Mouse (Mus musculus) brain, adult 2 months (tissue): ENCODE data around the gene 1700024P04Rik.
"Not testable (repeated sequence)": the region's sequence is repeated elsewhere in the genome, so short reads cannot be mapped to it uniquely, and the experiment has no call there.

Experiments used
- DNase-seq: peaks from one replicate; pipeline ENCODE4 v3.0.0; 2011; ENCODE audit warnings: low read depth, low spot score

Gene 1700024P04Rik

DNA sequence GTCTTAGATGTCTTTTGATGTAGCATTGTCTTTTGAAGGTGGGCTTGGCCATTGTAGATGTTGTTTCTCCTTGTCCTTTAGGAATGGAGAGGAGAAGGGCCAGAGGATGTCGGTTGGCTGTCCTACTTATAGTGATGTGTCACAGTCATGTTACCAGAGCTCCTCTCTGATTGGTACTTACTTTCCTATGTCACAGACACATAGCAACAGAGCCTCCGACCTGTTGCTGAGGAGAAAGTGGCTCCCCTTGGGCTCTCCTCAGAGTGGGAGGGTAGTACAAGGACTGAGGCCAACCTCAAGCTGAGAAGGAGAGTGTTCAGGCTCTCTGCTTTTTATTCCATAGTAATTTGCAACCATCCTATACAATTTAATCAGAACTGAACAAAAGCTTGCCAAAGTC is at the start of gene 1700024P04Rik:
1700024P04Rik (minus strand) TSS at position 101 of the 400 bp plus-strand sequence.
- DNase-seq = no peak

DNA sequence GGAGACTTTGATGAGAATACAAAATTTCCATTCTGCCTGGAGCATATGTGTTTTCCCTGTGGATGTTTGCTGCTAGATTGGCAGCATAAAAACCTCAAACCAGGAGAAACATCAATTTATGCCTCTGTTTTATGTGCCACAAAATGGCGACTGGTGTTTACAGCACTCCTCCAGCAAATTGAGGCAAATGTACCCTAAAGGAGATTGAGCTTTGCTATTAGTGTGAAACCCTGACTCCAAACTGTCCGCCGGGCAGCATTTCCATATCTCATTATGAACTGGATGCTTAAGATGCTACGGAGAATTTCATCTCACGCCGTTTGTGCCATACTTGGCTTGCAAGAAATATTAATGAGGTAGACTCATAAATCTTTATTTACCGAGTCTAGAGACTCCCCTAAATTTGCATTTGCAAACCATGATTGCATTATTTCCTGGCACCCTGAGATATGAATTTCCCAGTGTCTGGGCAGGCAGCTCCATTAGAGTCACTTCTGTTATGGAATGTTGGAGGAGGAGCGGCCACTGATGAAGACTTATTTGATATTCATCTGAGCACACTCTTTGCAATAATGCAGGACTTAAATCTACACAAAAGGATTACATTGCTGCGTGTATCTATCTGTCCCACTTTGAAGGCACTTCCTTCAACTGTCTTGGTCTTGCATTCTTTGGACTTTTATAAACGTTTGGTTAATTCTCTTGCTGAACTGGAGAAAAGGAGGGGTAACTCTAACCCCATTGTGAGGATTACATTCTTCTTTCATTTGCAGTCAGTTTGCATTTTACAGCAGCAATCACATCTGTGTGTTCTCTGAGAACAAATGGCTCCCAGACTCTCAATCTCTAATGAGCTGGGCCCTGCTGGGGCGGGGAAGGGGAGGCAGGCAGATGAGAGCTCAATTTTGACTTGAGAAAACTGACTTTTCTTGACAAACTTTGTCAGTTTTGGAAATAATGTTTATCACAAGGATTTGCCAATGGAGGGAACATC is 47.2 kb upstream of the 1700024P04Rik start:
- no peak for DNase-seq

DNA sequence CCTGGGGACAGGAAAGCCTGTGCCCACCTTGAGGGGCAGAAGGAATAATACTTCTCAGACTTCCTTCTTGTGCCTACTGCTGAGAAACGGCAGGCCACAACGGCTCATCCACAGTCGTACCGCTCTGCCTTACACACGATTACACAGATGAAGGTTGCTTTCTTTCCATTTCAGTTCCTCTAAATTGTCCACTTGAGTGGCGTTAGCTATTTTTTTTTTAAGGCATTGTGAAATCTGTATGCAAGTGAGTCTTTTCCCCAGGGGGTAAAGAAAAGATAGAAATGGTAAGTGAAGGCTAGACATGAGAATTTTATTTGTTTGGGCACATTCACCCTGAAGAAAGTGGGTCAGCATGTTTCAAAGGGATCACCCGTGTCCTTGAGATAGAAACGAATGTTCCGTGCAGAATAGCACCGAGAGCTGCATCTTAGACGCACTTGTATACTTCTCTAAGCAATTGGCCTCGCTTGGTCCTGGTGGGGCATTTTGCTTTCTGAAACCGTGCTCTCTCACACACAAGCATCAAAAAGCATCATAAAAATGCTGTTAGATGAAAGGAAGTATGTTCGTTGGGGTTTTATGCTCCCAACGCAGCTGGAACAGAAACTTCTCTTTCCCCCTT is 46.3 kb upstream of the 1700024P04Rik start:
- DNase-seq = no peak

DNA sequence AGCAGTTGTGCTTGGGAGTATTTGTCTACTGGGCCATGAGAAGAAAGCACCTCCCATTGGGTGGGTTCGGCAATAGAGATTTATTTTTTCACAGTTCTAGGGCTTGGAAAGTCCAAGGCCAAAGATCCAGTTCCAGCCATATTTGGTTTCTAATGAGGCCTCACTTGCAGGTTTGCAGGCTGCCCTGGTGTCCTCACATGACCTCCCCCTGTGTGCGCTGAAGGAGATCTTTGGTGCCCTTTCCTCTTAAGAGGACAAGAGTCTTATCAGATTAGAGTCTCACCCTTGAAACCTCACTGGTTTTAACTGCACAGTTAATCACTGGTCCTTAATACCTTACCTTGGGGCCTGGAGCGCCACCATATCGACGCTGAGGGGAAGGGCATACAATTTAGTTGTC is 40.9 kb upstream of the 1700024P04Rik start:
- no peak for DNase-seq

DNA sequence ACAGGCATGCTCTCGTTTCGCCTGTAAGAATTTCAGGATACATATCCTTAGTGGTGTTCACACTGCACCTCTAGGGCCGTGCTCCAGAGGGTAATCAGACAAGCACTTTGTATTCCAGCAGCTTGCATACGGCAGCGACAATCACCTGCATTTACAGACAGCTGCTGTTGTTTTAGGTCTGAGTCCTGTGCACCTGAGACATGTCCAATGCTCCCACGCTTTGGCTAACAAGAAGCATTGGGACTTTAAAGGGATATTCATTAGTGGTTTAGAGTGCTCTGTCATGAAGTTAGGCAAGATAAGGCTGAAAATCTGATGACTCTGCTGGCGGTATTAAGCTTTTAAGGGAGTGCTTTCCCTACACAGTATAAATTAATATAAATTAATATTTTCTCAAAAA is 37.7 kb upstream of the 1700024P04Rik start:
- DNase-seq = no peak

DNA sequence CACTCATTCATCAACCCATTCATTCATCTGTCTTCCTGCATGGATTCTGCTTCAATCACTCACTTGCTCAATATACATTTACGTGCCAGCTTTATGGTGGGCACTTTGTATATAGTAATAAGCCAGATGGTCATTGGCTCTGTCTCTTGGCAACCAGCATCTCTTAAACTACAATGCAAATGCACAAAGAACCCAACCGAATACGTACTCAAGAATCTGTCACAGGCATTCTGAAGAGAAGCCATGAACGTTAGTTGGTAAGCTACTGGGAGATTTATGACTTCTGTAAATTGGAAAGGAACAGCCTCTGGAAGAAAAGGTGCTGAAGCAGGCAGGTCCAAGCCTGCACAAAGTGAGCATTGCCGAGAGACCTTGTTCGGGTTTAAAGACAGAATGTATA is 36.8 kb upstream of the 1700024P04Rik start:
- DNase-seq = no peak

DNA sequence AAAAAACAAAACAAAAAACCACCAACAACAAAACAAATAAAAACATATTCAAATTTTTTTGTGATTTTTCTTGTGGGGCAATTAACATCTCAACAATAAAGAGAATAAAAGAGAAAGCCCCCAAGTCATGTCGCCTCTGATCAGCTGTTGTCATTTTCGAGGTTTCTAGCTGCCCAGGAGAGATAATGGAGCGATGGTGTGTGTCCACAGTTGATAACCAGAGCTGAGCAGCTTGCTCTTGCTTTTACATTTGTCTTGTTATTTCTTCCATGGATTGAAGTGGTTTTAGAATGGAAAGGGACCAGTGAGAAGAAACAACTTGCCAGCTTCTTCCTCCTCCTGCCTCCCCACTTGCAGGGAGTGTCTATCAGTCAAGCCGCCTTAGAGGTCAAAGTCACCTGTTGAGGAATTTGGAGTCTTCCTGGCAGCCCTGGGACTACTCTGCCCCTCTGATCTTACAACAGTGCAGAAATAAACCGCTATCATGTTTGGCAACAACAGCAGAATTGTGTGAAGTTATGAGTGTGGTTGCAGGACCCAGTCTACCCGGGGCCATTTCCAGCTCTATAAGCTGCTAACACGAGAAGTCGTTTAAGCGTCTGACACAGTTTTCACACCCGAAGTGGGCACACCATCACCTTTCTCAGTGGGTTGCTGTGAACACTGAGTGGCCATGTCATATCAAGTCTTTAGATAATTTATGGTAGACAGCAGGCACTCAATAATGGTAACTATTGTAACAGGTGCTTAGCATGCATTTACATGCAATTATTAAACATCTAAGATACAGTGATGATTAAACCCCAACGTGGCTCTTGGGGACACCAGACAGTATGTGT is 35.7 kb upstream of the 1700024P04Rik start:
- no peak for DNase-seq

DNA sequence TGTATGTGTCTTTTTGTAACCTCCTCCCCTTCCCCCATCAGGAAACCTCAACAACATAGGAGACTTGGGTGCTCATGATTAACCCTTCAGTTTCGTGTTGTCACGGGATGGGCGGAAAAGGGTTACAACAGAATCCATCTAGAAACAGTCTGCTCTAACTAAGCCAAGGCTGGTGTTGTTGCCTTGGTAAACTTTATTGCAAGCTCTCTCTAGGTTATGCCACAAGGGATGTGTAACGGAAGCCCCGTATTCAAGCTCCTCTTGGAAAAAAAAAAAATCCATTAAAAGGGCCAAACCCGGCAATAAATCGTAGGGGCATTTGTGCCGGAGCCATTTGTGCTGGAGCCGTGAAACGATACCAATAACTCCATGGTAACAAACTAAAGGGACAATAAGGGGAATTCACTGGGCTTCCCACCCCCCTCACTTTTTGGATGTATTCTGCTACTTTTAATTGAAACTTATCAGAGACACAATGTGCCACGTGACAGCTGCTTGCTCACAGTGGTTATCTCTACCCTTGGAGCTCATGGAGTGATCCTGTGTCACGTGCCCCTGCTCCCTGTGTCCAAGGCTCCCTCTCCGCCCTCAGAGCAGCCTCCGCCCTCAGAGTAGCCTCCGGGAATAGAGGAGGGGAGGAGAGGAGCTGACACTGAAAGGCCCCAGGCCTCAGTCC is 34.3 kb upstream of the 1700024P04Rik start:
- no peak for DNase-seq

DNA sequence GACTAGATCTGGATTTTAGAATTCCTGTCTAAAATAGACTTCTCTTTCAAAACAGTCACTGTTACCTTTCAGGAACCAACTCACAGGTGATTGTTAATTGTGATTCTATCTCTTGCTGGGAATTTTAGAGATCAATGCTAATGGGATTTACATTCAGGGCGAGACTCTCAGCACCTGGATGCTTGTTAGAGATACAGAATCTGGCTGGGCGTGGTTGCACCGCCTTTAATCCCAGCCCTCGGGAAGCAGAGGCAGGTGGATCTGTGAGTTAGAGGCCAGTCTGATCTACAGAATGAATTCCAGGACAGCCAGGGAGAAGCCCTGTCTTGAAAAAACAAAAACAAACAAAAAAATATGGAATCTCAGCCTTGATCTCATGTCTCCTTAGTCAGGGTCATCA is 32.3 kb upstream of the 1700024P04Rik start:
- DNase-seq = no peak

DNA sequence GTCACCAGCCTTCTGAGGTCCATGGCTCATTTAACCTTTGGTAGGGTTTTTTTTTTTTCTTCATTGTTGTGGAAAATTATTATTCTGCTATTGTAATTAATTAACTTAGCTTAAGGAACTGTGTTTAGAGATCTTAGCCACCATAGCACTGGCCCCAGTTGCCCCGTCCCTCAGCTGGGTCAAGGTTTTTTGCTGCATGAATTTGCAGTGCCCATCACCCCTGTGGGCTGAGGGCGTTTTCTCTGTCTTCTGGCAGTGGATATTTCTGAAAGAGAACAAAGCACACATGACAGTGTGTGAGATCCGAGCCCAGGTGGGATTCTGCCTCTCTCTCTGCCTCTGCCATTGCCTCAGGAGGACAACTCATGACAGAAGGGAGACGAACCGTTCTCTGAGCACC is 28.5 kb upstream of the 1700024P04Rik start:
- no peak for DNase-seq

DNA sequence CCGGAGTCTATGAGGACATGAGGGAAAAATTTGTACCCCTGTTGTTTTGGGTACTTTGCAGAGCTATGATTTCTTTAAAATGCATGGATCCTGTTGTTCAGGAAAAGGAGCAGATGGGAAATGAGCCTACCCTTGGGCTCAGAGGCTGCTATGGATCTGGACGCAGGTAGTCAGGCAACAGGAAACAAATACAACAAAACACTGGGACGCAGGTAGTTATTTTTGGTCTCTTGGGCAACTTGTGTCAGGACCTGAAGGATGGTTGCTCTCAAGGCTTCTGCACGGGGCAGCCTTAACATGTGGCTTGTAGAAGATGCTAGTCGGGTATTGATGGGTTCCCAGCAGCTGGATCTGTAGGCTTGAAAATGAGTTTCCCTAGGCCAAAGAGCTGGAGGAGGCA is 23.6 kb upstream of the 1700024P04Rik start:
- no peak for DNase-seq

DNA sequence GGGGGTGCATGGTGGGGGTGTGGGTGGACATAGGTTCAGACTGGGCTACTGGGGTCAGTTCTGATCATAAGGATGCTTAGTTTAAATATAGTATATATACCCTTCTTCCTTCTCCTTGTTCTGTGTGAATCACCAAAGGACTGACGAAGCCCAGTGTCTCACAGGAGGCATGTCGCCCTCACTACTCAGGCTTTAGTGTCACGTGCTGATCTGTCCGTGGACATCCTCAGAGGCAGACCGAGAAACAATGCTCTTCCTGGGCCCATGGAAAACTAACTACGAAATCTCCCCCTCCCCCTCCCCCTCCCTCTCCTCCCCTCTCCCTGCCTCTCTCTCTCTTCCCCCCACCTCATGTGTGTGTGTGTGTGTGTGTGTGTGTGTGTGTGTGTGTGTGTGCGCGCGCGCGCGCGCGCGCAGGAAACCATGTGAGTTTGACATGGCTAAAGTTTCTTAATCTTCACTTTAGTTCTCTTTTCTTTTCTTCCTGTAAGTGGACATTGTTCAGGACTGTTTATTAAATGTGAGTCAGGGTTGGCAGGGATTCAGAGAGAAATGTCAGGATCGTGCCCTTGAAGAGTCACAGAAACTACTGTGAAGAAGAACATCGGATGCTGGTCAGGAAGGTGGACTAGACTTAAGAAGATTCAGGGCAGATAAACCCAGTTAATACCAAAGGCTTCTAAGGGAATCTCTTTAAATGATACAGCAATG is 22.2 kb upstream of the 1700024P04Rik start:
- DNase-seq = no peak

DNA sequence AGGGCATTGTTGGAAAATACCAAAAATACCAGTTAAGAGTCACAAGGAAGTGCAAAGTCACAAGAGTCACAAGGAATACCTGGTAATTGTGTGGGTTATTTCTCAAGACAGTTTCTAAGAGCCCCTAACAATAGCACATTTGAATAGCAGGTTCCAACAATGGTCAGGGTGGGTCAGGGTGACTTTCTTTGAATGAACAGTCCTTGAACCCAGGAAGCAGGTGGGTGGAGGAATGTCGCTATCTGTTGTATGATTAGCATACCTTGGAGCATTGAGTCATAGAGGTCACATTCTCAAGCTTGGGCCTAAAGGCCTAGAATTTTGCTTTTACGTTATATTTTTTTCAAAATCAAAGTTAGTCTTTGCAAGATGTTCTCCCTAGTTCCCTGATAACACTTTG is 17.3 kb upstream of the 1700024P04Rik start:
- not testable (repeated sequence) for DNase-seq

DNA sequence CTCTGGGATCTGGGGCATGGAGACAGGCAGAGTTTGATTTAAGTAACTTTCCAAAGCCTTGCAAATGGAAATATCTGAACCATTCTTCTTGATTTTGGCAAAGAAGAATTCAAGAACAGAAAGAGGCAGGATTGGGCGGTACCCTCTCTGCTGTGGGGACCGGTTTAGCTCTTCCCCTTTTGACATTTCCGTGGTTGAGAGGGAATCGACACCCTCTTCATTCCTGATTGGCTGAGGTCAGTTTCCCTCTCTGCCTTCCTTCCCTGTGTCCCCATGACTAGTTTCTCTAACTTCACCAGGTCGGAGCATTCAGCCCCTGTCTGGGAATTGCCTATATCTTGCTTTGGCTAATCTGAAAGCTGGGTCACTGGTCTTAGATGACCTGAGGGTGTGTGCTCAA is 12.7 kb upstream of the 1700024P04Rik start:
- DNase-seq = no peak

DNA sequence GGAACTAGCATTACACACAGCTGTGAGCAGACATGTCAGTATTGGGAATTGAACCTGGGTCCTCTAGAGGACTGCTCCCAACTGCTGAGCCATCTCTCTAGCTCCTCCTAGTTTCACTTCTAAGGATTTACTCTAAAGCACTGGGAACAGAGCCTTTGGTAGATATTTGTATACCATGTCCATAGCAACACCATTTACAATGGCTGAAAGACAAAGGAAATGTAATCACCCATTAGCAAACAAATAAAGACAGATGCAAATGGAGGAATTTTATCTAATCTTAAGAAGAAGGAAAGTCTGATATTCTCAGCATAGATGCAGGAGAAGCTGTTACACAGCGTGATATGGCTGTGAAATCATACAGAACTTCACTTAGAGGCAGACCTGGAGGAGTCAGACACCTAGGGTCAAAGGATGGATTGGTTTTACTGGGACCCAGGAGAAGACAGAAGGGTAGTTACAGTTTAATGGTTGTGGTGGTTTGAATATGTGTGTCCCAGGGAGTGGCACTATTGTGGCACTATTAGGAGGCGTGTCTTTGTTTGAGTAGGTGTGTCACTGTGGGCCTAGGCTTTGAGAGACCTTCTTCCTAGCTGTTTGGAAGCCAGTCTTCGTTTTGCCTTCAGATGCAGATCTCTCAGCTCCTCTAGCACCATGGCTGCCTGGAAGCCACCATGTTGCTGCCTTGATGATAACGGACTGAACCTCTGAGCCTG is 7.1 kb downstream of the 1700024P04Rik start:
- no peak for DNase-seq

DNA sequence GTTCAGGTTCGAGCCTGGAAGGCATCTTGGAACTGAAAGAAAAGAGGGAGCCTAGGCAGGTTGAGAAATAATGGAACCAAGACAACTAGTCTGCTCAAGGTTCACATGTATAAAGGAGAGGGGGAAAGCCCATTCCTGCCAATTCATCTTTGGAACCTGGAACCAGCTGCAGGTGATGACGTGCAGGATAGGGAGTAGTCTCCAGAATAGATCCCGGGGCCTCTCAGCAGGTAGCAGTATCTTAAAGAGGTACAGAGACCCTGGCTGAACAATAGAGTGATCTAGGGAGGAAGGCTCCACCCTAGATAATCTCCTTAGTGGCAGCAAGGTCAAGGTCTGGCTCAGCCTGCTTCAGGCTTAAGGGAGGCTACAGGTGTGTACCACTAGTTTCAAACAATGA is 8.3 kb downstream of the 1700024P04Rik start:
- DNase-seq = not testable (repeated sequence)

DNA sequence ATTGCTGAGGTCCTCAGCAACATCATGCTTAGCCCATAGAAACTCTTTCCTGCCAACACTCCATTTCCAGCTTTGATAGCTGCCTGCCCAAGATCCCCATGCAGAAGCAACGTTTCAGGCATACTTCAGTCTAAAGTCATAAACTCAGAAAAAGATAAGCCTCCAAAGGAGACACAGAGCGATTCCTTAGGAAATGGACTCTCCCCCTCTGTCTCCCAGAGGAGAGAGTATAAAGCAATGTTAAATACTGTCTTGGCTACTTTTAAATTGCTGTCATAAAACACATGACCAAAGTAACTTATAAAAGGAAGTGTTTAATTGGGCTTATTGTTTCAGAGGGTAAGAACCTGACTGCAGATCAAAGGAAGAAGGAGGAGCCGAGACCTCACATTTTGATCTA is 12.3 kb downstream of the 1700024P04Rik start:
- no peak for DNase-seq

DNA sequence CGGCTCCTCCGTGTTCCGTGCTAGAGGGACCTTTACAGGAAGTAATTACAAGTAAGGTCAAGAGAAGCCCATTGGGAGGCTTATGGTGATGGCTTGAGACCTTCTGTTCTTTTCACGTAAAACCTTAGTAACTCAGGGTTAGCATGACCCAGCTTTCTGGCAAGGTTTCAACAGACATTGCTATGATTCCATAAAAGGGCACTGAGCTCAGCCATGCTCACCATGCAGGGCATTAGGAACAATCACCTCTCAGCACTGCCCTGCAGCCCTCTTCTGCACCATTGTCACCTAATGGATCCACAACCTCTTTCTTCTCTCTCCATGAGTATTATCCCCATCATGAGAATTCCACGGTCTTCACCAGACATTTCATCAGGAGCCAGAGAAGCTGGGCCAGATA is 12.7 kb downstream of the 1700024P04Rik start:
- no peak for DNase-seq

DNA sequence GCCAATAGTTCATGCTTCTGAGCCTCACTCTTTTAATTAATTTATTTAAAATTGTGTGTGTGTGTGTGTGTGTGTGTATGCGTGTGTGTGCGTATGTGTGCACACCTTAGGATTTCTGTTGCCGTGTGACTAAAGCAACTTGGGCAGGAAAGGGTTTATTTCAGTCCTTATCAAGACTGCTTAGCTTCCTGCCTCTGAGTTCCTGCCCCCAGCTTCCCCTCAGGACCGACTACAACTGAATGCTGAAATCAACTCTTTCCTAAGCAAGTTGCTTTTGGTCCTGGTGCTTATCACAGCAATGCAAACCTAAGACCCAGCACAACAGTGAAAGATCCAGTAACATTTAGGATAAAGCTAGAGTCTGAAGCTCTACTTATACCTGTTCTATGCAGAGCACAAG is 15.8 kb downstream of the 1700024P04Rik start:
- DNase-seq = no peak

DNA sequence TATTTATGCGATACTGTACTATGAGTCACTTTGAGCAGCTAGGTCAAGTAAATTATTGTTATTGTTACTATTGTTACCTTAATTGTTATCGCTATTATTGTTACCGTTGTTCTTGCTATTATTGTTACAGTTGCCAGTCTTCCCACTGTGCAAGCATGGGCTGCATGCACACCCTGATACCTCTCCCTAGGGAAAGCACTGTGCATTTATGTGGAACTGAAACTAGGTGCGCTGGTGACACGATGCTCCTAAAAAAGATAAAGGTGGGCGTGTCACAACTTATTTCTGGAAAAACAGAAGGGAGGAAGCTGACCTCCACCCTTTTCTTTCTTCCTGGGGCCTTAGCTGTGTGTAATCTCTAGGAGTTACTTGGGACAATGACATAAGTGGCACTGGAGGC is 16.4 kb downstream of the 1700024P04Rik start:
- no peak for DNase-seq
